Mouse (Mus musculus) neural tube, postnatal 0 days (tissue): ENCODE data around the gene Bbs4. TPM values are rescaled to one million over a fixed set of nuclear protein-coding genes. Genes with fewer than 3 reads are reported as not detected.

Source experiments
- polyA plus RNA-seq: library from polyadenylated mRNA; unstranded; fragments of >200 nt; fragmentation: Nextera tagmentation; extraction: Ambion mirVana; gene quantifications from 2 replicates; pipeline ENCODE4 v1.2.1, GENCODE M21; 2015

Bbs4 gene
- 45.0 and 50.2 TPM in 2 replicates for polyA plus RNA-seq

DNA sequence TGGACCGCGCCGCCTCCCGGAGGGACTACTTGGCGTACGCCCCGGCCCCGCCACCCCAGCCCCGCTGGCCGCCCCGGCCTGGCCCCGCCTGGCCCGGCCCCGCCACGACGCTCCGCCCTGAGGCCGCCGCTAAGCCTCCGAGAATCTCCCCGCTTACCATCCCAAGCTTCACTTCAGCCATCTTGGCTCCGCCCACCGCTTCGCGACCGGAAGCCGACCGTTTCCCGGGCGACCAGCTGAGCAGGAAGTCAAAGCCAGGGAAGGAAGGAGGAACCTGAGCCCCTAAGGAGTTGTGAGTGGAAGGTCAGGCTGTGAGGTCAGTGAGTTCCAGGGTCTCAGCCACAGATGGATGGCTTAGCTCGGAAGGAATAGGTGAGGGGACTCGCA, at the start of gene Bbs4:
Gene Bbs4, minus strand, starts transcription at position 256 of the 387 bp plus-strand sequence.

DNA sequence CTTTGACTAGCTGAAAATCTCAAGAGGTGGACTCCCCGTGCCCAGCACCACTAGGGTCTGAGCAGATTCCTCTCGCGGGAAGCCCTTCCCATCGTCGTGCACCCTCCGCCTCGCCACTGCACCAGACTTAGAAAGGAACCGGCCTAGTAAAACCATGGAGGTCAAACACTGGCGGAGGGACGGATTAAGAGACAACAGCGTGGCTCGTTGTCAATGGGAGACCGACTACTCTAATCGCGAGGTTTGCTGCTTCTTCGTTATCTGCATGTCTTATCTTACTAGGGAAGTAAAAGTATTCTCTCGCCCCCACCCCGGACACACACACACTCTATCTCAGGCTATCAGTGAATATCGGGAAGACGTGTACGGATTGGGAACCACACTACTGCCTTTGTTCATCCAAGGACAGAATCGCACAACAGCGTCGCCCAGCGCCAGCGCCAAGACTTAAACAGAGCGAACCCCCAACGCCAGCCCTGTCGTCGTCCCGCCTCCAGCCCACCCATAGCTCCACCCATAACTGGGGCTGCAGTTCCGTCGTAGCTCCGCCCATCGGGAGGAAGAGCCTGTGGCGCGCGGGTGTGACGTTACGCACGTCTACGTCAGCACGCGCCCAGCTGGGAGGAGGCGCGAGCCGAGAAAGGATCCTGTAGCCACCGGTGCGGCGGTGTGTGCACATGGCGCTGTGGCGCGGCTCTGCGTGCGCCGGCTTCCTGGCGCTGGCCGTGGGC, 62.2 kb downstream of the Bbs4 start, which contains the start of gene Adpgk:
Gene Adpgk, plus strand, starts transcription at position 602 of the 731 bp plus-strand sequence.

Other genes with a start within 250 kb of the Bbs4 start
- gene Adpgk, start 62.0 kb downstream of the Bbs4 start, polyA plus RNA-seq: 21.8 and 22.0 TPM in 2 replicates
- 9.1 and 10.3 TPM in 2 replicates for gene Arih1, start 133.1 kb upstream of the Bbs4 start, polyA plus RNA-seq
- gene Hexa, start 186.0 kb upstream of the Bbs4 start, polyA plus RNA-seq: 53.6 and 55.9 TPM in 2 replicates
- 2.0 and 2.5 TPM in 2 replicates for gene Tmem202, start 186.3 kb upstream of the Bbs4 start, polyA plus RNA-seq
- 31.7 and 35.2 TPM in 2 replicates for gene Celf6, start 224.4 kb upstream of the Bbs4 start, polyA plus RNA-seq